Comparison of ENCODE assay signal across 7 mouse cellular contexts in genomic region chr1:171346095-171346450, GRCm38 (mm10). TPM values are rescaled to one million over a fixed set of nuclear protein-coding genes. Genes with fewer than 3 reads are reported as not detected.
DNase-seq lines count a peak whose midpoint lies in the region; ATAC-seq and TF ChIP-seq lines count a peak whose summit lies in the region.

No protein-coding gene starts in this region.

- peak; percentile 42; the same call in 1 of the 2 replicates for ATAC-seq in embryonic facial prominence, embryonic 14.5 days (ENCODE audit: low read depth)
- ATAC-seq in kidney, embryonic 15.5 days (replicated peaks; ENCODE audit: low FRiP score): 0 out of 2 replicates have a peak, but pooled peaks have one; percentile 6
- peak; percentile 23 for ATAC-seq in monocyte, adult 5-6 weeks (replicated peaks; ENCODE audit: insufficient number of reproducible peaks, low FRiP score, low TSS enrichment, poor library complexity, severe bottlenecking)

- H3K36me3 ChIP-seq in spleen, adult 2 months (ENCODE audit: control insufficient read depth, insufficient read depth, low read length): peaks cover 7% of the 10 kb centered on the region
- peaks cover 25% of the 10 kb centered on the region for H3K36me3 ChIP-seq in embryonic facial prominence, embryonic 14.5 days (ENCODE audit: control insufficient read depth, insufficient read depth, low read length)
- peaks cover 25% of the 10 kb centered on the region for H3K36me3 ChIP-seq in kidney, embryonic 15.5 days

- no peak for TF ChIP-seq POLR2A in spleen, adult 2 months (IDR thresholded peaks at IDR 0.05; ENCODE audit: low read depth, low read length)

- H3K27ac ChIP-seq in spleen, adult 2 months (ENCODE audit: insufficient read depth, low read length): peak overlapping the region; percentile 61; the same call in 1 of the 2 replicates
- peak overlapping the region; percentile 73; the same call in 1 of the 2 replicates for H3K27ac ChIP-seq in embryonic facial prominence, embryonic 14.5 days (replicated peaks; ENCODE audit: low read depth, low read length)
- peak overlapping the region; percentile 88 for H3K27ac ChIP-seq in kidney, embryonic 15.5 days

- WGBS in spleen, adult 2 months: 1% methylated on average over 14 of the region's 14 CpGs
- under 1% methylated on average over 14 of the region's 14 CpGs for WGBS in embryonic facial prominence, embryonic 14.5 days
- WGBS in kidney, embryonic 15.5 days: under 1% methylated on average over 14 of the region's 14 CpGs

- peak overlapping the region; percentile 86 for H3K9ac ChIP-seq in embryonic facial prominence, embryonic 14.5 days (ENCODE audit: low read depth, low read length)
- H3K9ac ChIP-seq in kidney, embryonic 15.5 days: peak overlapping the region; percentile 78

- peaks cover 4% of the 10 kb centered on the region for H3K4me1 ChIP-seq in spleen, adult 2 months (ENCODE audit: control insufficient read depth, insufficient read depth, insufficient read length)
- H3K4me1 ChIP-seq in embryonic facial prominence, embryonic 14.5 days (ENCODE audit: control insufficient read depth, insufficient read depth, low read length): 0 out of 2 replicates have a peak, but pooled peaks cover 4% of the 10 kb centered on the region
- peaks cover 22% of the 10 kb centered on the region for H3K4me1 ChIP-seq in kidney, embryonic 15.5 days

- no peaks in the 10 kb centered on the region for H3K9me3 ChIP-seq in embryonic facial prominence, embryonic 14.5 days (ENCODE audit: control insufficient read depth, low read length)
- 0 out of 2 replicates have a peak, but pooled peaks cover 7% of the 10 kb centered on the region for H3K9me3 ChIP-seq in kidney, embryonic 15.5 days (replicated peaks)

- H3K4me3 ChIP-seq in spleen, adult 2 months (ENCODE audit: extremely low read depth, insufficient read depth, insufficient read length): peak overlapping the region; percentile 95
- peak overlapping the region; percentile 96 for H3K4me3 ChIP-seq in embryonic facial prominence, embryonic 14.5 days (ENCODE audit: low read depth, low read length)
- peak overlapping the region; percentile 94 for H3K4me3 ChIP-seq in kidney, embryonic 15.5 days (replicated peaks)

- DNase-seq in spleen, adult 2 months (ENCODE audit: low read depth in 1 of 2, low spot score in 2 of 2): no peak
- no peak for DNase-seq in spleen, postnatal 10 days (ENCODE audit: low spot score in 2 of 2)
- no peak for DNase-seq in embryonic facial prominence, embryonic 14.5 days (ENCODE audit: low spot score)
- DNase-seq in layer of hippocampus, adult 9-11 months: no peak
- no peak for DNase-seq in layer of hippocampus, adult 9-10 months (ENCODE audit: low spot score)

- peak overlapping the region; percentile 92 for H3K4me2 ChIP-seq in embryonic facial prominence, embryonic 14.5 days (ENCODE audit: low read depth, low read length)
- peak overlapping the region; percentile 86 for H3K4me2 ChIP-seq in kidney, embryonic 15.5 days

- H3K27me3 ChIP-seq in spleen, adult 2 months (ENCODE audit: control insufficient read depth, insufficient read depth, low read length): no peaks in the 10 kb centered on the region
- no peaks in the 10 kb centered on the region for H3K27me3 ChIP-seq in embryonic facial prominence, embryonic 14.5 days (replicated peaks; ENCODE audit: control insufficient read depth, insufficient read depth, low read length)
- H3K27me3 ChIP-seq in kidney, embryonic 15.5 days: no peaks in the 10 kb centered on the region

- no peak for TF ChIP-seq CTCF in spleen, adult 2 months (IDR thresholded peaks at IDR 0.05; ENCODE audit: extremely low read depth, insufficient read depth, insufficient read length, insufficient replicate concordance)

RNA-seq across cellular contexts. Expression of gene Pfdn2, which starts 0.6 kb away (rescaled TPM):
- 8.5 TPM in 2 replicates for polyA plus RNA-seq in spleen, adult 2 months (2012; rRNA removed)
- 49.1 and 49.5 TPM in 2 replicates for polyA plus RNA-seq in embryonic facial prominence, embryonic 14.5 days (2014; fragmentation: Nextera tagmentation; extraction: Ambion mirVana)
- polyA plus RNA-seq in kidney, embryonic 15.5 days (2015; fragmentation: Nextera tagmentation; extraction: Ambion mirVana): 122 and 130 TPM in 2 replicates
- total RNA-seq in monocyte, adult 5-6 weeks (2017): 26.8 to 86.9 TPM (median 34.0 TPM) in 3 replicates

RNA-seq across cellular contexts. Expression of gene Nit1, which starts 0.6 kb away (rescaled TPM):
- 22.6 and 25.9 TPM in 2 replicates for polyA plus RNA-seq in spleen, adult 2 months (2012; rRNA removed)
- 28.8 and 29.7 TPM in 2 replicates for polyA plus RNA-seq in embryonic facial prominence, embryonic 14.5 days (2014; fragmentation: Nextera tagmentation; extraction: Ambion mirVana)
- 47.8 and 50.5 TPM in 2 replicates for polyA plus RNA-seq in kidney, embryonic 15.5 days (2015; fragmentation: Nextera tagmentation; extraction: Ambion mirVana)
- 35.1 to 41.2 TPM (median 36.1 TPM) in 3 replicates for total RNA-seq in monocyte, adult 5-6 weeks (2017)

RNA-seq across cellular contexts. Expression of gene Klhdc9, which starts 14.5 kb away (rescaled TPM):
- polyA plus RNA-seq in spleen, adult 2 months (2012; rRNA removed): 0.20 and 0.62 TPM in 2 replicates
- polyA plus RNA-seq in embryonic facial prominence, embryonic 14.5 days (2014; fragmentation: Nextera tagmentation; extraction: Ambion mirVana): 2.2 and 3.0 TPM in 2 replicates
- polyA plus RNA-seq in kidney, embryonic 15.5 days (2015; fragmentation: Nextera tagmentation; extraction: Ambion mirVana): 2.6 TPM in 2 replicates
- total RNA-seq in monocyte, adult 5-6 weeks (2017): not detected in 3 replicates

RNA-seq across cellular contexts. Expression of gene Dedd, which starts 17.1 kb away (rescaled TPM):
- 25.7 and 29.3 TPM in 2 replicates for polyA plus RNA-seq in spleen, adult 2 months (2012; rRNA removed)
- 46.0 and 52.1 TPM in 2 replicates for polyA plus RNA-seq in embryonic facial prominence, embryonic 14.5 days (2014; fragmentation: Nextera tagmentation; extraction: Ambion mirVana)
- polyA plus RNA-seq in kidney, embryonic 15.5 days (2015; fragmentation: Nextera tagmentation; extraction: Ambion mirVana): 53.1 and 55.7 TPM in 2 replicates
- total RNA-seq in monocyte, adult 5-6 weeks (2017): 9.8 to 12.6 TPM (median 11.4 TPM) in 3 replicates

RNA-seq across cellular contexts. Expression of gene Nectin4, which starts 23.8 kb away (rescaled TPM):
- polyA plus RNA-seq in spleen, adult 2 months (2012; rRNA removed): 1.4 and 2.0 TPM in 2 replicates
- 7.7 and 10.7 TPM in 2 replicates for polyA plus RNA-seq in embryonic facial prominence, embryonic 14.5 days (2014; fragmentation: Nextera tagmentation; extraction: Ambion mirVana)
- 3.0 and 3.5 TPM in 2 replicates for polyA plus RNA-seq in kidney, embryonic 15.5 days (2015; fragmentation: Nextera tagmentation; extraction: Ambion mirVana)
- total RNA-seq in monocyte, adult 5-6 weeks (2017): 2.0 to 3.9 TPM (median 2.5 TPM) in 3 replicates
